ENCODE assay signal across 15 mouse cellular contexts in genomic region chrX:38650404-38651039, GRCm38 (mm10). TPM values are rescaled to one million over a fixed set of nuclear protein-coding genes. Genes with fewer than 3 reads are reported as not detected.
A peak's percentile ranks its signal among the peaks of the same experiment; 100 is the strongest.
DNase-seq lines count a peak whose midpoint lies in the region; ATAC-seq and TF ChIP-seq lines count a peak whose summit lies in the region.
"Had no signal": no experiment of that assay in that cellular context is flagged by ENCODE, and none has a peak within 500 bp of the region (broad histone marks: within the 10 kb centered on the region; RNA-seq: fewer than 3 reads in every experiment).

No protein-coding gene starts in this region.

- CTCF ChIA-PET in Patski (lab: Charles Lee): interaction anchor here (1.0 kb wide), 1 partner anchor 19 kb away, joined by 3 read pairs; no protein-coding TSS in a partner anchor

- H3K4me2 ChIP-seq in intestine, postnatal 0 days (replicated peaks; ENCODE audit: low read depth): no peak overlapping the region
- H3K4me2 ChIP-seq in intestine, embryonic 15.5 days (replicated peaks): no peak overlapping the region
- H3K4me2 ChIP-seq in lung, embryonic 14.5 days: no peak overlapping the region
- H3K4me2 ChIP-seq: forebrain, embryonic 15.5 days; liver, embryonic 11.5 days had no signal

- H3K9ac ChIP-seq in intestine, postnatal 0 days (ENCODE audit: low read depth, low read length): no peak overlapping the region
- H3K9ac ChIP-seq in intestine, embryonic 15.5 days: no peak overlapping the region
- H3K9ac ChIP-seq in lung, embryonic 14.5 days: no peak overlapping the region
- H3K9ac ChIP-seq: forebrain, embryonic 15.5 days had no signal

- no peaks in the 10 kb centered on the region for H3K4me1 ChIP-seq in intestine, postnatal 0 days (replicated peaks; ENCODE audit: control insufficient read depth, insufficient read depth, low read length)
- no peaks in the 10 kb centered on the region for H3K4me1 ChIP-seq in intestine, embryonic 15.5 days (replicated peaks)
- no peaks in the 10 kb centered on the region for H3K4me1 ChIP-seq in lung, embryonic 14.5 days (ENCODE audit: insufficient read depth)
- no peaks in the 10 kb centered on the region for H3K4me1 ChIP-seq in lung, adult 2 months (ENCODE audit: control insufficient read depth, insufficient read depth, low read length)
- H3K4me1 ChIP-seq: forebrain, embryonic 15.5 days; megakaryocyte, embryonic 14.5 days had no signal

- no peak overlapping the region for H3K27ac ChIP-seq in intestine, postnatal 0 days (ENCODE audit: low read depth, low read length)
- H3K27ac ChIP-seq in intestine, embryonic 15.5 days: no peak overlapping the region
- no peak overlapping the region for H3K27ac ChIP-seq in lung, embryonic 14.5 days (ENCODE audit: low read depth)
- H3K27ac ChIP-seq: forebrain, embryonic 15.5 days had no signal

- no peaks in the 10 kb centered on the region for H3K9me3 ChIP-seq in intestine, postnatal 0 days (ENCODE audit: control insufficient read depth)
- no peaks in the 10 kb centered on the region for H3K9me3 ChIP-seq in intestine, embryonic 15.5 days
- no peaks in the 10 kb centered on the region for H3K9me3 ChIP-seq in lung, embryonic 14.5 days (ENCODE audit: low read depth, low read length)
- H3K9me3 ChIP-seq: forebrain, embryonic 15.5 days had no signal

- POLR2A ChIA-PET in Patski (lab: Charles Lee): no interaction called here

- no peak for ATAC-seq in intestine, postnatal 0 days
- ATAC-seq in intestine, embryonic 15.5 days: no peak
- no peak for ATAC-seq in lung, embryonic 14.5 days (ENCODE audit: insufficient read depth)
- ATAC-seq in Patski: no peak
- ATAC-seq: forebrain, embryonic 15.5 days had no signal

- WGBS in intestine, postnatal 0 days: 64% methylated on average over 9 of the region's 9 CpGs
- WGBS in intestine, embryonic 15.5 days: 58% methylated on average over 9 of the region's 9 CpGs
- WGBS in lung, embryonic 14.5 days: 61% methylated on average over 9 of the region's 9 CpGs
- WGBS in lung, adult 2 months: 66% methylated on average over 9 of the region's 9 CpGs

- no peaks in the 10 kb centered on the region for H3K36me3 ChIP-seq in intestine, postnatal 0 days (ENCODE audit: control insufficient read depth, insufficient read depth)
- H3K36me3 ChIP-seq in intestine, embryonic 15.5 days: no peaks in the 10 kb centered on the region
- H3K36me3 ChIP-seq in lung, embryonic 14.5 days (ENCODE audit: insufficient read depth): no peaks in the 10 kb centered on the region
- H3K36me3 ChIP-seq: forebrain, embryonic 15.5 days had no signal

- H3K27me3 ChIP-seq in intestine, postnatal 0 days (replicated peaks; ENCODE audit: control insufficient read depth, insufficient read depth, low read length): no peaks in the 10 kb centered on the region
- no peaks in the 10 kb centered on the region for H3K27me3 ChIP-seq in intestine, embryonic 15.5 days (replicated peaks)
- no peaks in the 10 kb centered on the region for H3K27me3 ChIP-seq in lung, embryonic 14.5 days (ENCODE audit: insufficient read depth, low read length)
- peaks cover 3% of the 10 kb centered on the region for H3K27me3 ChIP-seq in Patski
- H3K27me3 ChIP-seq: forebrain, embryonic 15.5 days had no signal

- TF ChIP-seq CTCF in intestine, postnatal 0 days (IDR thresholded peaks at IDR 0.05; ENCODE audit: low read depth): peak; percentile 46
- TF ChIP-seq CTCF in lung, embryonic 14.5 days (IDR thresholded peaks at IDR 0.05; ENCODE audit: low read depth): no peak; the same call in 1 of the 2 replicates
- no peak for TF ChIP-seq CTCF in lung, adult 2 months (IDR thresholded peaks at IDR 0.05; ENCODE audit: insufficient read depth, low read length)
- peak; percentile 14 for TF ChIP-seq CTCF in Patski (IDR thresholded peaks at IDR 0.05)

- no peak overlapping the region for H3K4me3 ChIP-seq in intestine, postnatal 0 days (ENCODE audit: low read depth, low read length)
- no peak overlapping the region for H3K4me3 ChIP-seq in intestine, embryonic 15.5 days (replicated peaks)
- H3K4me3 ChIP-seq in lung, embryonic 14.5 days (ENCODE audit: low read depth, low read length): no peak overlapping the region
- H3K4me3 ChIP-seq in lung, adult 2 months (replicated peaks; ENCODE audit: extremely low read depth, low read depth, low read length): no peak overlapping the region
- H3K4me3 ChIP-seq: forebrain, embryonic 15.5 days; megakaryocyte, embryonic 14.5 days; myocyte had no signal

- TF ChIP-seq POLR2A in lung, adult 2 months (IDR thresholded peaks at IDR 0.05; ENCODE audit: borderline replicate concordance, extremely low read depth, low read depth, low read length): no peak

- in situ Hi-C loops in Patski (cut with MboI; ENCODE audit: low pct_unique_long_range_greater_than_20kb): no loop called here

- DNase-seq in lung, embryonic 14.5 days: peak; percentile 12
- no peak for DNase-seq in lung, adult 2 months
- no peak for DNase-seq in Patski (ENCODE audit: low read depth, low spot score)
- peak; percentile 35 for DNase-seq in naive thymus-derived CD4-positive, alpha-beta T cell, adult 2 months (ENCODE audit: low read depth)
- no peak for DNase-seq in adrenal gland, adult 2 months
- DNase-seq in gastrocnemius, adult 18-20 months (ENCODE audit: low spot score): no peak
- DNase-seq: adrenal gland, postnatal 14 days; heart, adult 18-20 months; heart, postnatal 4 days had no signal

RNA-seq across cellular contexts. Expression of gene C1galt1c1, which starts 15.6 kb away (rescaled TPM):
- polyA plus RNA-seq in intestine, postnatal 0 days (2015; fragmentation: Nextera tagmentation; extraction: Ambion mirVana): 61.8 and 68.9 TPM in 2 replicates
- polyA plus RNA-seq in intestine, embryonic 15.5 days (2015; fragmentation: Nextera tagmentation; extraction: Ambion mirVana): 57.8 and 60.9 TPM in 2 replicates
- polyA plus RNA-seq in lung, embryonic 14.5 days (2014; fragmentation: Nextera tagmentation; extraction: Ambion mirVana): 23.3 and 24.4 TPM in 2 replicates
- 9.0 and 14.2 TPM in 2 replicates for polyA plus RNA-seq in lung, adult 2 months (2012; rRNA removed)
- 37.1 TPM for polyA plus RNA-seq in Patski (2021)
- 10 to 100 TPM; 26.6 to 27.3 TPM for total RNA-seq in adrenal gland, adult 2 months (2021)
- polyA plus RNA-seq in adrenal gland, adult 2 months (2012; rRNA removed): 0.90 and 0.98 TPM in 2 replicates
- 10 to 100 TPM in 1 of 2 experiments, 1 to 10 TPM in 1; 9.3 to 11.5 TPM for total RNA-seq in gastrocnemius, adult 18-20 months (2021)

RNA-seq across cellular contexts. Expression of gene Mcts1, which starts 50.1 kb away (rescaled TPM):
- polyA plus RNA-seq in intestine, postnatal 0 days (2015; fragmentation: Nextera tagmentation; extraction: Ambion mirVana): 93.5 and 94.7 TPM in 2 replicates
- 95.2 and 104 TPM in 2 replicates for polyA plus RNA-seq in intestine, embryonic 15.5 days (2015; fragmentation: Nextera tagmentation; extraction: Ambion mirVana)
- polyA plus RNA-seq in lung, embryonic 14.5 days (2014; fragmentation: Nextera tagmentation; extraction: Ambion mirVana): 78.2 and 82.0 TPM in 2 replicates
- 5.2 and 8.5 TPM in 2 replicates for polyA plus RNA-seq in lung, adult 2 months (2012; rRNA removed)
- polyA plus RNA-seq in Patski (2021): 82.4 TPM
- total RNA-seq in adrenal gland, adult 2 months (2021): 10 to 100 TPM; 74.4 to 74.8 TPM
- 2.5 and 3.1 TPM in 2 replicates for polyA plus RNA-seq in adrenal gland, adult 2 months (2012; rRNA removed)
- 10 to 100 TPM; 37.7 to 41.3 TPM for total RNA-seq in gastrocnemius, adult 18-20 months (2021)

Comparison
In these comparisons a context has a peak if more than half of its experiments do, and no peak if none do; other contexts are left out.
1. DNase-seq: peak in lung, embryonic 14.5 days (single experiment) and naive thymus-derived CD4-positive, alpha-beta T cell, adult 2 months (single experiment); none in lung, adult 2 months (single experiment), Patski (single experiment), adrenal gland, adult 2 months (single experiment) and gastrocnemius, adult 18-20 months (single experiment).
2. CTCF ChIP-seq: peak in intestine, postnatal 0 days (single experiment) and Patski (single experiment); none in lung, embryonic 14.5 days (single experiment) and lung, adult 2 months (single experiment).